Mouse (Mus musculus) heart, embryonic 12.5 days (tissue): ENCODE results near the gene Atp5b. TPM values are rescaled to one million over a fixed set of nuclear protein-coding genes. Genes with fewer than 3 reads are reported as not detected.
A peak's percentile ranks its signal among the peaks of the same experiment; 100 is the strongest.
"Not testable (repeated sequence)": the region's sequence is repeated elsewhere in the genome, so short reads cannot be mapped to it uniquely, and the experiment has no call there.

Experiments used
- ATAC-seq: fragments of 200-750 bp; cut with Nextera tagmentation; 2 replicates; pipeline ENCODE4 v1.8.0; 2017; ENCODE audit warnings: moderate TSS enrichment, moderate library complexity; ENCODE audit not compliant: insufficient number of reproducible peaks, low FRiP score
- H3K27ac ChIP-seq: fragments of 300-500 bp; sonication (generic); 2 replicates; pipeline ENCODE4 v1.5.1; 2016; ENCODE audit warnings: mild to moderate bottlenecking, moderate library complexity; ENCODE audit not compliant: poor library complexity, severe bottlenecking
- H3K27me3 ChIP-seq: fragments of 300-500 bp; sonication (generic); replicated peaks from 2 replicates; pipeline ENCODE4 v1.6.1; 2016; ENCODE audit warnings: mild to moderate bottlenecking, moderate library complexity
- H3K36me3 ChIP-seq: fragments of 300-500 bp; sonication (generic); 2 replicates; pipeline ENCODE4 v1.6.1; 2016; ENCODE audit warnings: mild to moderate bottlenecking, moderate library complexity
- H3K4me1 ChIP-seq: fragments of 300-500 bp; sonication (generic); replicated peaks from 2 replicates; pipeline ENCODE4 v1.6.1; 2016; ENCODE audit warnings: mild to moderate bottlenecking
- H3K4me2 ChIP-seq: fragments of 300-500 bp; sonication (generic); 2 replicates; pipeline ENCODE4 v1.6.1; 2016; ENCODE audit warnings: mild to moderate bottlenecking, moderate library complexity
- H3K4me3 ChIP-seq: fragments of 300-500 bp; sonication (generic); 2 replicates; pipeline ENCODE4 v1.5.1; 2016; ENCODE audit warnings: mild to moderate bottlenecking
- H3K9ac ChIP-seq: fragments of 300-500 bp; sonication (generic); 2 replicates; pipeline ENCODE4 v1.6.1; 2016; ENCODE audit warnings: mild to moderate bottlenecking, moderate library complexity
- H3K9me3 ChIP-seq: fragments of 300-500 bp; sonication (generic); replicated peaks from 2 replicates; pipeline ENCODE4 v1.6.1; 2016; ENCODE audit warnings: mild to moderate bottlenecking, moderate library complexity
- WGBS: fragments of 180-500 bp; shearing (Covaris S2); methylation state at CpG from one replicate; pipeline ENCODE4 v1.1.7; 2016; 5-methylcytosine and 5-hydroxymethylcytosine counted together
- polyA plus RNA-seq: library from polyadenylated mRNA; unstranded; fragments of >200 nt; fragmentation: Nextera tagmentation; extraction: Ambion mirVana; gene quantifications from 2 replicates; pipeline ENCODE4 v1.2.1, GENCODE M21; 2016

Gene Atp5b
- polyA plus RNA-seq, 1 experiment from 2014 or later, result 4,835 TPM

- Histone ChIP-seq H3K4me2 (no peak overlapping the region), H3K36me3 (peaks cover 58% of the 10 kb centered on the region), H3K9ac (no peak overlapping the region), H3K4me1 (peaks cover 8% of the 10 kb centered on the region; the same call in 1 of the 2 replicates), H3K9me3 (no peaks in the 10 kb centered on the region), H3K4me3 (no peak overlapping the region), H3K27ac (0 out of 2 replicates have a peak overlapping the region, but pooled peaks have one; percentile 54), H3K27me3 (no peaks in the 10 kb centered on the region)
- 78% methylated on average over 4 of the region's 4 CpGs for WGBS
- ATAC-seq, result peak; percentile 81; the same call in 1 of the 2 replicates
Observed at GRCm38 (mm10) chr10:128069201-128069600, 13.9 kb upstream of the Atp5b start.

- WGBS, result 95% methylated on average over 2 of the region's 2 CpGs
Observed at GRCm38 (mm10) chr10:128070432-128070831, 12.6 kb upstream of the Atp5b start.

GRCm38 (mm10) chr10:128078269-128078668, 4.8 kb upstream of the Atp5b start:
- peaks cover 29% of the 10 kb centered on the region for H3K36me3 ChIP-seq
- not testable (repeated sequence) for H3K4me2 ChIP-seq, H3K9me3 ChIP-seq, H3K27me3 ChIP-seq, ATAC-seq, H3K4me1 ChIP-seq, H3K9ac ChIP-seq, H3K27ac ChIP-seq, H3K4me3 ChIP-seq
- WGBS, result 76% methylated on average over 5 of the region's 5 CpGs

More at GRCm38 (mm10) chr10:128070432-128070831, 12.6 kb upstream of the Atp5b start:
- not testable (repeated sequence) for H3K4me1 ChIP-seq, ATAC-seq, H3K4me3 ChIP-seq, H3K4me2 ChIP-seq, H3K9ac ChIP-seq, H3K27ac ChIP-seq, H3K27me3 ChIP-seq, H3K9me3 ChIP-seq
- H3K36me3 ChIP-seq, result peaks cover 59% of the 10 kb centered on the region

- Histone ChIP-seq H3K4me1 (peaks cover 12% of the 10 kb centered on the region), H3K4me3 (no peak overlapping the region), H3K27me3 (no peaks in the 10 kb centered on the region), H3K9me3 (no peaks in the 10 kb centered on the region), H3K27ac (no peak overlapping the region), H3K9ac (no peak overlapping the region), H3K36me3 (peaks cover 28% of the 10 kb centered on the region), H3K4me2 (no peak overlapping the region)
- no peak for ATAC-seq
- WGBS, result 79% methylated on average over 1 of the region's 1 CpGs
Observed at GRCm38 (mm10) chr10:128080496-128080895, 2.6 kb upstream of the Atp5b start.

- no peaks in the 10 kb centered on the region for H3K9me3 ChIP-seq
- H3K27ac ChIP-seq, result peak overlapping the region; percentile 91
- H3K4me3 ChIP-seq, result peak overlapping the region; percentile 90
- H3K27me3 ChIP-seq, result no peaks in the 10 kb centered on the region
- H3K4me2 ChIP-seq, result peak overlapping the region; percentile 69
- no peak for ATAC-seq
- H3K4me1 ChIP-seq, result peaks cover 22% of the 10 kb centered on the region
- peaks cover 38% of the 10 kb centered on the region for H3K36me3 ChIP-seq
- peak overlapping the region; percentile 80 for H3K9ac ChIP-seq
- WGBS, result 41% methylated on average over 6 of the region's 6 CpGs
Observed at GRCm38 (mm10) chr10:128081807-128082476, 1.1 kb upstream of the Atp5b start.

GRCm38 (mm10) chr10:128082477-128082808, 630 bp upstream of the Atp5b start:
- H3K4me2 ChIP-seq, result peak overlapping the region; percentile 69
- H3K9me3 ChIP-seq, result no peaks in the 10 kb centered on the region
- 10% methylated on average over 9 of the region's 9 CpGs for WGBS
- no peaks in the 10 kb centered on the region for H3K27me3 ChIP-seq
- ATAC-seq, result no peak
- peaks cover 22% of the 10 kb centered on the region for H3K4me1 ChIP-seq
- H3K9ac ChIP-seq, result peak overlapping the region; percentile 80
- H3K27ac ChIP-seq, result peak overlapping the region; percentile 91
- H3K36me3 ChIP-seq, result peaks cover 38% of the 10 kb centered on the region
- peak overlapping the region; percentile 90 for H3K4me3 ChIP-seq

- H3K4me3 ChIP-seq, result peak overlapping the region; percentile 90
- peak overlapping the region; percentile 100 for H3K9ac ChIP-seq
- under 1% methylated on average over 22 of the region's 22 CpGs for WGBS
- H3K4me1 ChIP-seq, result peaks cover 25% of the 10 kb centered on the region
- ATAC-seq, result no peak
- H3K36me3 ChIP-seq, result peaks cover 46% of the 10 kb centered on the region
- H3K4me2 ChIP-seq, result peak overlapping the region; percentile 96
- H3K27ac ChIP-seq, result peak overlapping the region; percentile 94
- no peaks in the 10 kb centered on the region for H3K27me3 ChIP-seq
- H3K9me3 ChIP-seq, result no peaks in the 10 kb centered on the region
Observed at GRCm38 (mm10) chr10:128083688-128084087, 615 bp downstream of the Atp5b start.

- 1% methylated on average over 3 of the region's 3 CpGs for WGBS
- peaks cover 51% of the 10 kb centered on the region for H3K36me3 ChIP-seq
Observed at GRCm38 (mm10) chr10:128084160-128084559, 1.1 kb downstream of the Atp5b start.

GRCm38 (mm10) chr10:128086391-128086790, 3.3 kb downstream of the Atp5b start:
- 0 out of 2 replicates have a peak overlapping the region, but pooled peaks have one; percentile 20 for H3K9ac ChIP-seq
- peaks cover 43% of the 10 kb centered on the region for H3K4me1 ChIP-seq
- H3K9me3 ChIP-seq, result no peaks in the 10 kb centered on the region
- H3K27me3 ChIP-seq, result no peaks in the 10 kb centered on the region
- peaks cover 61% of the 10 kb centered on the region for H3K36me3 ChIP-seq
- ATAC-seq, result no peak
- H3K27ac ChIP-seq, result no peak overlapping the region; the same call in 1 of the 2 replicates
- WGBS, result 77% methylated on average over 6 of the region's 6 CpGs
- H3K4me3 ChIP-seq, result peak overlapping the region; percentile 7; the same call in 1 of the 2 replicates
- peak overlapping the region; percentile 7; the same call in 1 of the 2 replicates for H3K4me2 ChIP-seq

More at GRCm38 (mm10) chr10:128084160-128084559, 1.1 kb downstream of the Atp5b start:
- Histone ChIP-seq H3K4me1 (peaks cover 29% of the 10 kb centered on the region), H3K9ac (peak overlapping the region; percentile 100), H3K9me3 (no peaks in the 10 kb centered on the region), H3K27me3 (no peaks in the 10 kb centered on the region), H3K4me2 (peak overlapping the region; percentile 96), H3K27ac (peak overlapping the region; percentile 94), H3K4me3 (peak overlapping the region; percentile 90)
- ATAC-seq, result no peak

- not testable (repeated sequence) for H3K4me3 ChIP-seq, ATAC-seq, H3K4me2 ChIP-seq, H3K27me3 ChIP-seq, H3K27ac ChIP-seq, H3K9ac ChIP-seq, H3K9me3 ChIP-seq
- WGBS, result 71% methylated on average over 2 of the region's 2 CpGs
- Histone ChIP-seq H3K4me1 (peaks cover 48% of the 10 kb centered on the region), H3K36me3 (peaks cover 61% of the 10 kb centered on the region)
Observed at GRCm38 (mm10) chr10:128087216-128087615, 4.1 kb downstream of the Atp5b start.

- peaks cover 49% of the 10 kb centered on the region for H3K4me1 ChIP-seq
- H3K36me3 ChIP-seq, result peaks cover 61% of the 10 kb centered on the region
- H3K27me3 ChIP-seq, result no peaks in the 10 kb centered on the region
- 90% methylated on average over 5 of the region's 5 CpGs for WGBS
- H3K4me2 ChIP-seq, result no peak overlapping the region
- no peak overlapping the region for H3K9ac ChIP-seq
- no peak overlapping the region for H3K27ac ChIP-seq
- no peaks in the 10 kb centered on the region for H3K9me3 ChIP-seq
- ATAC-seq, result no peak
- no peak overlapping the region for H3K4me3 ChIP-seq
Observed at GRCm38 (mm10) chr10:128088181-128088580, 5.1 kb downstream of the Atp5b start.
